ENCODE assay signal across 28 mouse cellular contexts in the genomic region with DNA sequence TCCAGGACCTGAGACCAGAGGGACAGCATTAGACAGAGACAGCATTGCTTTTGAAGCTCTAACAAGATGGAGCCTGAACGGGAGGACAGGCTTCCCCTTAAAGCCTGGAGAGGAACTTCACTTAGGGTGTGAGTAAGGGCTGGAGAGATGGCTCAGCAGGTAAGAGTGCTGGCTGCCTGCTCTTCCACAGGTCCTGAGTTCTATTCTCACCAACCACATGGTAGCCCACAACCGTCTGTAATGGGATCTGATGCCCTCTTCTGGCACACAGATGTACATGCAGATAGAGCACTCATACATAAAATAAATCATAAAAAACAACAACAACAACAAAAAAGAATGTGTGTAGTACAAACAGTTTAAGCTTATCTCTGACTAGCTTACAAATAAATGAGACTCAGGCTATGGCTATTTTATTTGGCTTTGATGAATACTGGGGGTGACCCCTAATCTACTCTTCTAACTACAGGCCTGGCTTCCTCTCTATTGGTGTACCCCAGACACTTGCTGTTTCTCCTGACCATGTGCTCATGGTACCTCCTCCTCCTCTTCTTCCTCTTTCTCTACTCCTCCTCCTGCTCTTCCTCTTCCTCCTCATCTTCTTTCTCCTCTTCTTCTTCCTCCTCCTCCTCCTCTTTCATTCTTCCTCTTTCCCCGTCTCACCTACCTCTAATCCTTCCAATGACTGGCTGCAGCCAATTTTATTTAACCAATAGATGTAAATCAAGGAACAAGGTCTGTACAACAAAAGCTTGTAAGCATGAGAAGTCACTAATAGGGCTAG. TPM values are rescaled to one million over a fixed set of nuclear protein-coding genes. Genes with fewer than 3 reads are reported as not detected.
DNase-seq lines count a peak whose midpoint lies in the region; ATAC-seq and TF ChIP-seq lines count a peak whose summit lies in the region.
"Had no signal": no experiment of that assay in that cellular context is flagged by ENCODE, and none has a peak within 500 bp of the region (broad histone marks: within the 10 kb centered on the region; RNA-seq: fewer than 3 reads in every experiment).

No protein-coding gene starts in this region.

- no peak for TF ChIP-seq POLR2A in CH12.LX (IDR thresholded peaks at IDR 0.05; ENCODE audit: low read depth, low read length)

- in situ Hi-C loops in CH12.LX (cut with MboI; ENCODE audit: low pct_ligation_motif_present, low pct_unique_long_range_greater_than_20kb, low sequenced_read_pairs) = no loop called here

- TF ChIP-seq CTCF in liver, embryonic 14.5 days (IDR thresholded peaks at IDR 0.05; ENCODE audit: low read depth) = peak; percentile 47
- peak in 1 of 2 experiments; percentile 31; a peak in 2 of 4 replicates for TF ChIP-seq CTCF in CH12.LX (conservative IDR thresholded peaks at IDR 0.05 in 1 of 2, IDR thresholded peaks at IDR 0.05 in 1 of 2; ENCODE audit: low read depth in 2 of 2, low read length in 2 of 2)
- TF ChIP-seq CTCF in stomach, postnatal 0 days (IDR thresholded peaks at IDR 0.05; ENCODE audit: low read depth) = peak; percentile 27; the same call in 1 of the 2 replicates

- no peak overlapping the region for H3K4me2 ChIP-seq in heart, embryonic 12.5 days
- H3K4me2 ChIP-seq in liver, embryonic 14.5 days (ENCODE audit: low read depth) = no peak overlapping the region
- H3K4me2 ChIP-seq in liver, embryonic 12.5 days = no peak overlapping the region
- H3K4me2 ChIP-seq in CH12.LX (ENCODE audit: insufficient read depth, low read depth, poor library complexity, severe bottlenecking) = no peak overlapping the region
- H3K4me2 ChIP-seq in stomach, postnatal 0 days (replicated peaks; ENCODE audit: low read depth) = no peak overlapping the region
- H3K4me2 ChIP-seq: embryonic facial prominence, embryonic 12.5 days; heart, embryonic 11.5 days; hindbrain, embryonic 14.5 days; stomach, embryonic 15.5 days had no signal

- dilution Hi-C loops in CH12.LX (cut with MboI; ENCODE audit: extremely low pct_ligation_motif_present, extremely low pct_unique_long_range_greater_than_20kb, low sequenced_read_pairs) = no loop called here

- no peak overlapping the region for H3K4me3 ChIP-seq in heart, embryonic 12.5 days
- H3K4me3 ChIP-seq in liver, embryonic 14.5 days (ENCODE audit: insufficient read depth in 1 of 2, low read depth in 2 of 2, low read length in 2 of 2) = no peak overlapping the region
- H3K4me3 ChIP-seq in liver, embryonic 12.5 days = no peak overlapping the region
- no peak overlapping the region for H3K4me3 ChIP-seq in CH12.LX (replicated peaks in 1 of 3; ENCODE audit: low read depth in 2 of 3, low read length in 2 of 3, poor library complexity in 1 of 3)
- H3K4me3 ChIP-seq in stomach, postnatal 0 days (ENCODE audit: low read depth, low read length) = no peak overlapping the region
- H3K4me3 ChIP-seq: embryonic facial prominence, embryonic 12.5 days; left cerebral cortex, adult 2 months; lung, embryonic 15.5 days; stomach, embryonic 15.5 days had no signal

- no peak for TF ChIP-seq EP300 in liver, embryonic 14.5 days (IDR thresholded peaks at IDR 0.05; ENCODE audit: low read depth)
- no peak for TF ChIP-seq EP300 in CH12.LX (IDR thresholded peaks at IDR 0.05; ENCODE audit: low read length)
- no peak for TF ChIP-seq EP300 in stomach, postnatal 0 days (optimal IDR thresholded peaks at IDR 0.05)

- no peaks in the 10 kb centered on the region for H3K27me3 ChIP-seq in heart, embryonic 12.5 days (replicated peaks)
- no peaks in the 10 kb centered on the region for H3K27me3 ChIP-seq in liver, embryonic 14.5 days (ENCODE audit: control insufficient read depth, insufficient read depth, low read length)
- H3K27me3 ChIP-seq in liver, embryonic 12.5 days (replicated peaks) = 0 out of 2 replicates have a peak, but pooled peaks cover 5% of the 10 kb centered on the region
- no peaks in the 10 kb centered on the region for H3K27me3 ChIP-seq in CH12.LX (replicated peaks)
- no peaks in the 10 kb centered on the region for H3K27me3 ChIP-seq in stomach, postnatal 0 days (ENCODE audit: control insufficient read depth, insufficient read depth, low read length)
- H3K27me3 ChIP-seq: lung, embryonic 15.5 days; stomach, embryonic 15.5 days had no signal

- no peak; the same call in none of the 2 replicates for TF ChIP-seq RAD21 in CH12.LX (IDR thresholded peaks at IDR 0.05; ENCODE audit: low read depth, low read length)

- H3K9me3 ChIP-seq in heart, embryonic 12.5 days (replicated peaks) = no peaks in the 10 kb centered on the region
- H3K9me3 ChIP-seq in liver, embryonic 14.5 days (ENCODE audit: control insufficient read depth, low read length) = no peaks in the 10 kb centered on the region
- H3K9me3 ChIP-seq in liver, embryonic 12.5 days (replicated peaks) = 0 out of 2 replicates have a peak, but pooled peaks cover 5% of the 10 kb centered on the region
- no peaks in the 10 kb centered on the region for H3K9me3 ChIP-seq in CH12.LX (replicated peaks; ENCODE audit: low read length)
- H3K9me3 ChIP-seq in stomach, postnatal 0 days (ENCODE audit: control insufficient read depth, low read length) = no peaks in the 10 kb centered on the region
- H3K9me3 ChIP-seq: embryonic facial prominence, embryonic 12.5 days; liver, embryonic 15.5 days; lung, embryonic 15.5 days; stomach, embryonic 15.5 days had no signal

- no peak for ATAC-seq in heart, embryonic 12.5 days (ENCODE audit: insufficient number of reproducible peaks, low FRiP score)
- no peak for ATAC-seq in liver, embryonic 14.5 days (ENCODE audit: insufficient read depth)
- no peak for ATAC-seq in liver, embryonic 12.5 days
- no peak for ATAC-seq in stomach, postnatal 0 days (ENCODE audit: low FRiP score, low TSS enrichment)
- no peak for ATAC-seq in inflammation-experienced regulatory T-cells, adult 6 months
- ATAC-seq: forebrain, embryonic 14.5 days had no signal

- WGBS in heart, embryonic 12.5 days = 83% methylated on average over 3 of the region's 3 CpGs
- 65% methylated on average over 3 of the region's 3 CpGs for WGBS in liver, embryonic 14.5 days (ENCODE audit: insufficient replicate concordance)
- 58% methylated on average over 3 of the region's 3 CpGs for WGBS in liver, embryonic 12.5 days (ENCODE audit: insufficient replicate concordance)
- 81% methylated on average over 3 of the region's 3 CpGs for WGBS in stomach, postnatal 0 days

- H3K4me1 ChIP-seq in heart, embryonic 12.5 days (replicated peaks) = peaks cover 25% of the 10 kb centered on the region
- peaks cover 7 to 17% of the 10 kb centered on the region in 2 experiments for H3K4me1 ChIP-seq in liver, embryonic 14.5 days (replicated peaks; ENCODE audit: control insufficient read depth in 2 of 2, insufficient read depth in 2 of 2, low read length in 1 of 2)
- peaks cover 37% of the 10 kb centered on the region for H3K4me1 ChIP-seq in liver, embryonic 12.5 days
- peaks cover 5 to 34% of the 10 kb centered on the region in 2 experiments for H3K4me1 ChIP-seq in CH12.LX (ENCODE audit: control insufficient read depth in 1 of 2, insufficient read depth in 2 of 2)
- H3K4me1 ChIP-seq in stomach, postnatal 0 days (replicated peaks; ENCODE audit: control insufficient read depth, insufficient read depth) = 0 out of 2 replicates have a peak, but pooled peaks cover 2% of the 10 kb centered on the region

- H3K79me2 ChIP-seq in CH12.LX (replicated peaks; ENCODE audit: control insufficient read depth, extremely low read depth, insufficient read depth, poor library complexity, severe bottlenecking) = no peaks in the 10 kb centered on the region

- no peak overlapping the region for H3K9ac ChIP-seq in heart, embryonic 12.5 days
- H3K9ac ChIP-seq in liver, embryonic 14.5 days (replicated peaks) = no peak overlapping the region
- H3K9ac ChIP-seq in liver, embryonic 12.5 days = no peak overlapping the region
- no peak overlapping the region for H3K9ac ChIP-seq in CH12.LX (ENCODE audit: insufficient read depth, low read depth)
- no peak overlapping the region for H3K9ac ChIP-seq in stomach, postnatal 0 days (ENCODE audit: low read length)
- H3K9ac ChIP-seq: embryonic facial prominence, embryonic 12.5 days; hindbrain, embryonic 14.5 days; liver, embryonic 15.5 days; lung, embryonic 15.5 days; stomach, embryonic 15.5 days had no signal

- H3K27ac ChIP-seq in heart, embryonic 12.5 days (ENCODE audit: poor library complexity, severe bottlenecking) = no peak overlapping the region
- no peak overlapping the region for H3K27ac ChIP-seq in liver, embryonic 14.5 days
- H3K27ac ChIP-seq in liver, embryonic 12.5 days = no peak overlapping the region
- H3K27ac ChIP-seq in CH12.LX (ENCODE audit: insufficient read depth, low read depth) = no peak overlapping the region
- no peak overlapping the region for H3K27ac ChIP-seq in stomach, postnatal 0 days (replicated peaks)
- H3K27ac ChIP-seq: embryonic facial prominence, embryonic 12.5 days; hindbrain, embryonic 14.5 days; left cerebral cortex, adult 2 months; liver, embryonic 15.5 days; lung, embryonic 15.5 days; stomach, embryonic 15.5 days had no signal

- DNase-seq in heart, adult 11 months = peak; percentile 78
- no peak for DNase-seq in liver, embryonic 14.5 days (ENCODE audit: low read depth in 3 of 3, low spot score in 3 of 3)
- no peak for DNase-seq in CH12.LX (ENCODE audit: extremely low read depth)
- no peak for DNase-seq in stomach, postnatal 0 days (ENCODE audit: low spot score)
- DNase-seq: adrenal gland, postnatal 36 days; cerebellum, adult 8-10 months; cerebellum, postnatal 36 days; embryo, embryonic 11 days; gastrocnemius, postnatal 14 days; heart, adult 18-20 months; heart, postnatal 4 days; kidney, adult 8-10 months; kidney, postnatal 14 days; lung, postnatal 4 days; midbrain, embryonic 14.5 days; right cerebral cortex, postnatal 25 days; thymus, postnatal 14 days had no signal

- no peaks in the 10 kb centered on the region for H3K36me3 ChIP-seq in heart, embryonic 12.5 days
- peaks cover 8% of the 10 kb centered on the region; the same call in 1 of the 2 replicates for H3K36me3 ChIP-seq in liver, embryonic 14.5 days (replicated peaks; ENCODE audit: control insufficient read depth, insufficient read depth, low read depth)
- H3K36me3 ChIP-seq in liver, embryonic 12.5 days = peaks cover 13% of the 10 kb centered on the region
- H3K36me3 ChIP-seq in CH12.LX (replicated peaks in 1 of 2; ENCODE audit: control insufficient read depth in 1 of 2, insufficient read depth in 1 of 2, low read length in 1 of 2) = no peaks in the 10 kb centered on the region
- no peaks in the 10 kb centered on the region for H3K36me3 ChIP-seq in stomach, postnatal 0 days (ENCODE audit: control insufficient read depth, insufficient read depth, low read length)
- H3K36me3 ChIP-seq: embryonic facial prominence, embryonic 12.5 days; lung, embryonic 15.5 days; stomach, embryonic 15.5 days had no signal

RNA-seq across cellular contexts. Expression of gene Creg1, which starts 1.8 kb away (rescaled TPM):
- polyA plus RNA-seq in heart, embryonic 12.5 days (2016; fragmentation: Nextera tagmentation; extraction: Ambion mirVana) = 94.9 and 109 TPM in 2 replicates
- 81.8 and 106 TPM in 2 replicates for polyA plus RNA-seq in liver, embryonic 14.5 days (2012; rRNA removed)
- 369 and 390 TPM in 2 replicates for polyA plus RNA-seq in liver, embryonic 14.5 days (2014; fragmentation: Nextera tagmentation; extraction: Ambion mirVana)
- 299 and 300 TPM in 2 replicates for polyA plus RNA-seq in liver, embryonic 12.5 days (2016; fragmentation: Nextera tagmentation; extraction: Ambion mirVana)
- total RNA-seq in CH12.LX (2012; rRNA removed) (22.3 and 23.3 TPM in 2 replicates), CH12.LX (2014; rRNA removed) (44.3 and 56.6 TPM in 2 replicates)
- 38.2 and 49.1 TPM in 2 replicates for polyA plus RNA-seq in CH12.LX (2012; ENCODE audit: insufficient read length, low read depth)
- 139 and 140 TPM in 2 replicates for polyA plus RNA-seq in stomach, postnatal 0 days (2015; fragmentation: Nextera tagmentation; extraction: Ambion mirVana)
- polyA plus RNA-seq in inflammation-experienced regulatory T-cells, adult 6 months (2017; shearing (Covaris generic)) = 10 to 100 TPM; 15.6 to 20.4 (median 17.6) TPM

RNA-seq across cellular contexts. Expression of gene Cd247, which starts 26.8 kb away (rescaled TPM):
- 0.38 and 0.49 TPM in 2 replicates for polyA plus RNA-seq in heart, embryonic 12.5 days (2016; fragmentation: Nextera tagmentation; extraction: Ambion mirVana)
- polyA plus RNA-seq in liver, embryonic 14.5 days (2012; rRNA removed) = 0.04 and 0.07 TPM in 2 replicates
- polyA plus RNA-seq in liver, embryonic 14.5 days (2014; fragmentation: Nextera tagmentation; extraction: Ambion mirVana) = 0.16 and 0.47 TPM in 2 replicates
- polyA plus RNA-seq in liver, embryonic 12.5 days (2016; fragmentation: Nextera tagmentation; extraction: Ambion mirVana) = 0.23 and 0.32 TPM in 2 replicates
- total RNA-seq in CH12.LX (2012; rRNA removed) (2.0 and 2.2 TPM in 2 replicates), CH12.LX (2014; rRNA removed) (not detected in 2 replicates)
- 1.3 and 2.3 TPM in 2 replicates for polyA plus RNA-seq in CH12.LX (2012; ENCODE audit: insufficient read length, low read depth)
- polyA plus RNA-seq in stomach, postnatal 0 days (2015; fragmentation: Nextera tagmentation; extraction: Ambion mirVana) = 0.24 and 0.52 TPM in 2 replicates
- 100 to 1,000 TPM; 373 to 445 (median 435) TPM for polyA plus RNA-seq in inflammation-experienced regulatory T-cells, adult 6 months (2017; shearing (Covaris generic))
- total RNA-seq: left cerebral cortex, adult 2 months had no signal

RNA-seq across cellular contexts. Expression of gene Rcsd1, which starts 52.2 kb away (rescaled TPM):
- polyA plus RNA-seq in heart, embryonic 12.5 days (2016; fragmentation: Nextera tagmentation; extraction: Ambion mirVana) = 113 and 122 TPM in 2 replicates
- polyA plus RNA-seq in liver, embryonic 14.5 days (2012; rRNA removed) = 3.5 and 4.8 TPM in 2 replicates
- 2.4 and 3.4 TPM in 2 replicates for polyA plus RNA-seq in liver, embryonic 14.5 days (2014; fragmentation: Nextera tagmentation; extraction: Ambion mirVana)
- 10.7 and 10.8 TPM in 2 replicates for polyA plus RNA-seq in liver, embryonic 12.5 days (2016; fragmentation: Nextera tagmentation; extraction: Ambion mirVana)
- total RNA-seq in CH12.LX (2012; rRNA removed) (20.7 and 22.7 TPM in 2 replicates), CH12.LX (2014; rRNA removed) (34.8 and 35.7 TPM in 2 replicates)
- 74.8 and 81.1 TPM in 2 replicates for polyA plus RNA-seq in CH12.LX (2012; ENCODE audit: insufficient read length, low read depth)
- 16.1 TPM in 2 replicates for polyA plus RNA-seq in stomach, postnatal 0 days (2015; fragmentation: Nextera tagmentation; extraction: Ambion mirVana)
- polyA plus RNA-seq in inflammation-experienced regulatory T-cells, adult 6 months (2017; shearing (Covaris generic)) = 100 to 1,000 TPM in 2 of 3 experiments, 10 to 100 TPM in 1; 84.1 to 109 (median 101) TPM

Comparison
In these comparisons a context has a peak if more than half of its experiments do, and no peak if none do; other contexts are left out.
1. RNA of gene Cd247, which starts 26.8 kb away (polyA plus RNA-seq): 373 to 445 TPM in inflammation-experienced regulatory T-cells, adult 6 months; 1.3 to 2.3 TPM in CH12.LX, 0.04 to 0.47 TPM in liver, embryonic 14.5 days, 0.38 to 0.49 TPM in heart, embryonic 12.5 days, 0.23 to 0.32 TPM in liver, embryonic 12.5 days and 0.24 to 0.52 TPM in stomach, postnatal 0 days; every median in the first group is over 100 times any median in the second.